10 mouse cellular contexts compared by ENCODE assay signal in genomic region chr2:172043235-172043610, GRCm38 (mm10). TPM values are rescaled to one million over a fixed set of nuclear protein-coding genes. Genes with fewer than 3 reads are reported as not detected.
DNase-seq lines count a peak whose midpoint lies in the region; TF ChIP-seq lines count a peak whose summit lies in the region.
"Had no signal": no experiment of that assay in that cellular context is flagged by ENCODE, and none has a peak within 500 bp of the region (broad histone marks: within the 10 kb centered on the region; RNA-seq: fewer than 3 reads in every experiment).

Gene Cbln4, minus strand, starts transcription at chr2:172043466.

- intact Hi-C loops in left cerebral cortex, postnatal 4 days (cut with DNase I) = loop anchor here (5.0 to 10.0 kb wide), 2 partner anchors 548 to 1146 kb away; no protein-coding TSS in a partner anchor
- intact Hi-C loops in gastrocnemius, postnatal 36 days (cut with DNase I) = no loop called here

- no peak for DNase-seq in layer of hippocampus, adult 2 months (ENCODE audit: low spot score in 2 of 2)
- DNase-seq in layer of hippocampus, postnatal 25 days (ENCODE audit: extremely low spot score in 1 of 2, low spot score in 1 of 2) = no peak
- DNase-seq in forebrain, embryonic 10.5 days (ENCODE audit: extremely low spot score, low spot score) = peak; percentile 28
- peak; percentile 18 for DNase-seq in left cerebral cortex, postnatal 4 days
- peak; percentile 14 for DNase-seq in right cerebral cortex, postnatal 14 days
- no peak for DNase-seq in gastrocnemius, postnatal 36 days
- no peak for DNase-seq in adrenal gland, postnatal 10 days
- no peak for DNase-seq in kidney, adult 18-20 months
- DNase-seq: heart, adult 2 months had no signal

- peaks cover 61% of the 10 kb centered on the region for H3K27me3 ChIP-seq in forebrain, embryonic 10.5 days (ENCODE audit: poor library complexity, severe bottlenecking)

- H3K4me1 ChIP-seq in forebrain, embryonic 10.5 days = peaks cover 37% of the 10 kb centered on the region
- H3K4me1 ChIP-seq: megakaryocyte, embryonic 14.5 days had no signal

- 2% methylated on average over 23 of the region's 23 CpGs for WGBS in forebrain, embryonic 10.5 days

- peak within 1 kb of the TSS; percentile 35 for H3K4me3 ChIP-seq in layer of hippocampus, adult 2 months
- peak within 1 kb of the TSS; percentile 53 for H3K4me3 ChIP-seq in forebrain, embryonic 10.5 days
- H3K4me3 ChIP-seq: heart, adult 2 months had no signal

- no peak within 1 kb of the TSS for H3K27ac ChIP-seq in layer of hippocampus, adult 2 months
- H3K27ac ChIP-seq in forebrain, embryonic 10.5 days = no peak within 1 kb of the TSS
- H3K27ac ChIP-seq: heart, adult 2 months had no signal

- no peak for TF ChIP-seq CTCF in layer of hippocampus, adult 2 months (conservative IDR thresholded peaks at IDR 0.05)

- H3K36me3 ChIP-seq in forebrain, embryonic 10.5 days (replicated peaks) = no peaks in the 10 kb centered on the region

- no peaks in the 10 kb centered on the region for H3K9me3 ChIP-seq in forebrain, embryonic 10.5 days

RNA-seq across cellular contexts. Expression of gene Cbln4, which starts in this region (rescaled TPM):
- total RNA-seq in layer of hippocampus, adult 2 months (2021) = 1 to 10 TPM; 5.2 to 6.2 TPM
- total RNA-seq in layer of hippocampus, postnatal 25 days (2021) = 1 to 10 TPM; 6.7 to 8.0 TPM
- polyA plus RNA-seq in forebrain, embryonic 10.5 days (2016; fragmentation: Nextera tagmentation; extraction: Ambion mirVana) = 0.12 and 0.26 TPM in 2 replicates
- 10 to 100 TPM in 1 of 2 experiments, 1 to 10 TPM in 1; 7.8 to 12.3 TPM for total RNA-seq in left cerebral cortex, postnatal 4 days (2021)
- total RNA-seq in gastrocnemius, postnatal 36 days (2021) = not detected
- total RNA-seq in adrenal gland, postnatal 10 days (2021) = not detected
- total RNA-seq: heart, adult 2 months had no signal
- polyA plus RNA-seq: heart, adult 2 months had no signal

Comparison
In these comparisons a context has a peak if more than half of its experiments do, and no peak if none do; other contexts are left out.
1. RNA of gene Cbln4 (total RNA-seq): 7.8 to 12.3 TPM in left cerebral cortex, postnatal 4 days, 6.7 to 8.0 TPM in layer of hippocampus, postnatal 25 days and 5.2 to 6.2 TPM in layer of hippocampus, adult 2 months; not detected in gastrocnemius, postnatal 36 days and not detected in adrenal gland, postnatal 10 days; every median in the first group is over 4 times any median in the second.
2. Peak in DNase-seq and H3K4me3 ChIP-seq in forebrain, embryonic 10.5 days; RNA of the gene not detected or under 1 TPM.
3. DNase-seq: peak in left cerebral cortex, postnatal 4 days (single experiment) and right cerebral cortex, postnatal 14 days (single experiment); none in layer of hippocampus, adult 2 months (0 of 2), layer of hippocampus, postnatal 25 days (0 of 2), gastrocnemius, postnatal 36 days (0 of 2), adrenal gland, postnatal 10 days (single experiment) and kidney, adult 18-20 months (single experiment).